Mouse (Mus musculus) Patski (cell line): ENCODE data around the gene Adamtsl4. TPM values are rescaled to one million over a fixed set of nuclear protein-coding genes. Genes with fewer than 3 reads are reported as not detected.
"Not testable (repeated sequence)": the region's sequence is repeated elsewhere in the genome, so short reads cannot be mapped to it uniquely, and the experiment has no call there.

ENCODE experiments used
- ATAC-seq: fragments of 100-300 bp; one replicate; pipeline ENCODE4 v1.8.0; 2021
- CTCF ChIA-PET: fragments of 350-600 bp; sonication (Branson Sonifier 250); formaldehyde crosslinking; loops from one replicate; lab custom pipeline; 2022; ENCODE audit warnings: inconsistent platforms; lab: Charles Lee
- POLR2A ChIA-PET: fragments of 350-600 bp; sonication (Branson Sonifier 250); formaldehyde crosslinking; loops from one replicate; lab custom pipeline; 2022; ENCODE audit warnings: antibody characterized with exemption, inconsistent platforms; lab: Charles Lee
- DNase-seq: peaks from one replicate; pipeline ENCODE4 v3.0.0-alpha.2; 2011; ENCODE audit warnings: low read depth, low spot score
- H3K27me3 ChIP-seq: fragments of 371-371 bp; one replicate; pipeline ENCODE4 v1.5.1; 2021
- CTCF ChIP-seq: fragments of 100-300 bp; IDR thresholded peaks from one replicate; pipeline ENCODE4 v1.5.1; 2021
- in situ Hi-C: fragments of 300-500 bp; cut with MboI; formaldehyde crosslinking; loops from 3 replicates; pipeline ENCODE4 v1.11.1; 2018; ENCODE audit warnings: low pct_unique_long_range_greater_than_20kb, mixed read lengths
- polyA plus RNA-seq: library from polyadenylated mRNA; unstranded; gene quantifications from one replicate; pipeline ENCODE4 v1.2.3, GENCODE M21; 2021

Adamtsl4 gene
- polyA plus RNA-seq, 1 experiment from 2014 or later, result 39.5 TPM

DNA sequence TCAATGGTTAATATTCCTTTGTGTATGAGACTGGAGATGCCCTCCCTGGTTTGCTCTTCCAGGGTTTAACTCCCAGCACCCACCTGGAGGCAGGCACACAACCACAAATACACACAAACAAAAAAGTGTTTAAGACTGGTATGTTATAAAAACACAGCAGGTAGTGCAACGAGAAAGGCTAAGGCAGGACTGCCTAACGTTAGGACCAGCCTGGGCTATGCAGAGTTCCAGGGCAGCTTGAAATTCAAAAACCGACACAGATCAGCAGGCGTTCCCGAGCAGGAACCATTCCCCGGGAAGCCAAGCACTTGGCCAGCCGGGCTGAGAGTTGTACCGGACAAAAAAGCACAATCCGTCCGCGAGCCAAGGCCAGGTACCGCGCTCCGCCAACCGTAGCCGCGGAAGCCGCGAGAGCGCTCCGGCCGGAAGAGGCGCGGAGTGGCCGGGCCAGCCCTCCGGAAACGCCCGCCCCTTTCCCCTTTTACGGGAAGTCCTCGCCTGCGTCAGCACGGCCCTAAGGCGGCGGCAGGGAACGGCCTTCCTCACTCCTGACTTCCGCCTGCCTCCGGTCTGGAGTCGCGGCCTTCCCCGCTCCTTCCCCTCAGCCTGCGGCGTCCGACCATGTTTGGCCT lies 29.4 kb downstream of the Adamtsl4 start, which contains the start of gene Mcl1:
TSS of gene Mcl1 (plus strand) at position 553 of the 632 bp plus-strand sequence.
- in situ Hi-C loops, result no loop called here
- peak; percentile 90 for DNase-seq
- CTCF ChIA-PET, result no interaction called here
- H3K27me3 ChIP-seq, result no peaks in the 10 kb centered on the region
- peak; percentile 84 for ATAC-seq
- no peak for TF ChIP-seq CTCF
- POLR2A ChIA-PET, result interaction anchor here (0.7 to 12.3 kb wide), 7 partner anchors 9 to 31 kb away, joined by 3 to 109 read pairs (median 4); partner anchors contain the start of gene Adamtsl4

DNA sequence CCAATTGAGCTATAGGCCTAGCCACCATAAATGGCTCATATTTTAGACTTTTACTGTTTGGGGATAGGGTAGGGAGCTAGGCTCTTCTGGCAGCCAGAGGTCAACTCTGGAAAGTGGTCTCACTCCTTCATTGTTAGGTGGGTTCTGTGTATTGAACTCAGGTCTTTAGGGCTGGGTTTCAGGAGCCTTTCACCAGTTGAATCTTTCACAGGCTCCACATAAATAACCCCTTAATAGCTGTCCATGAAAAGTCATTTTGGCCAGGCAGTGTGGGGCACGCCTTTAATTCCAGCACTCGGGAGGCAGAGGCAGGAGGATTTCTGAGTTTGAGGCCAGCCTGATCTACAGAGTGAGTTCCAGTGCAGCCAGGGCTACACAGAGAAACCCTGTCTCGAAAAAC lies 30.0 kb downstream of the Adamtsl4 start:
- CTCF ChIA-PET, result interaction anchor here (1.2 kb wide), 1 partner anchor 11 kb away, joined by 4 read pairs; no protein-coding TSS in a partner anchor
- no peaks in the 10 kb centered on the region for H3K27me3 ChIP-seq
- DNase-seq, result no peak
- TF ChIP-seq CTCF, result no peak
- POLR2A ChIA-PET, result interaction anchor here (0.7 to 12.3 kb wide), 6 partner anchors 10 to 31 kb away, joined by 3 to 109 read pairs (median 3); no protein-coding TSS in a partner anchor
- ATAC-seq, result no peak
- in situ Hi-C loops, result no loop called here

DNA sequence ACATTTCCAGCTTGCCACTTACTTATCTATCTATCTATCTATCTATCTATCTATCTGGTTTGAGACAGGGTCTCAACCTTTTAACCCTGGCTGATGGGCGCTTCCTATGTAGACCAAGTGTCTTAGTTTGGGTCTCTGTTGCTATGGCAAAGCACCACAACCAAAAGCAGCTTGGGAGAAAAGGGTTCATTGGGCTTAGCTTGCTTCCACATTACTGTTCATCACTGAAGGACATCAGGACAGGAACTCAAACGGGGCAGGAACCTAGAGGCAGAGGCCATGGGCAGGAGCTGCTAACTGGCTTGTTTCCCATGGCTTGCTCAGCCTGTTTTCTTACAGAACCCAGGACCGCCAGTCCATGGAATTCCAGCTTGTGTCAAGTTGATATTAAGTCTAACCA lies 30.6 kb downstream of the Adamtsl4 start:
- ATAC-seq, result no peak
- POLR2A ChIA-PET, result interaction anchor here (0.8 to 12.3 kb wide), 2 partner anchors 18 to 30 kb away, joined by 3 to 109 read pairs; no protein-coding TSS in a partner anchor
- no peak for TF ChIP-seq CTCF
- CTCF ChIA-PET, result interaction anchor here (1.2 kb wide), 1 partner anchor 10 kb away, joined by 4 read pairs; no protein-coding TSS in a partner anchor
- in situ Hi-C loops, result no loop called here
- no peak for DNase-seq
- H3K27me3 ChIP-seq, result no peaks in the 10 kb centered on the region

DNA sequence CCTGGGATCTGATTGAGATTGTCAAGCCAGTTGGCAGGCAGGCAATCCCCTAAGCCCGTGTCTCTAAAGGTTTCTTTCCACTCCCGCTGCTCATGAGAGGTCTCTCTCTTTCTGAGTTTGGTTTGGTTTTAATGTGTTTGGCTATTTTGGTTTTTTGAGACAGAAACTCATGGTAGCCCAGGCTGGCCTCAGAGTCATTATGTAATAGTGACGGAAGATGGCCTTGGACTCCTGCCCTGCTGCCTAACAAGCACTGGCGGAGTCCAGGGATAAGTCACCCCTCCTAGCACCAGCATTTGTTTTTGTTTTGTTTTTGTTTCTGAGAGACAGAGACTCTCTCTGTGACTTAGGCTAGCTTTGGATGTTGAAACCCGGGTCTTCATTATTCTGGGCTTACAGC lies 32.3 kb downstream of the Adamtsl4 start:
- in situ Hi-C loops, result no loop called here
- no peak for TF ChIP-seq CTCF
- DNase-seq, result no peak
- no peaks in the 10 kb centered on the region for H3K27me3 ChIP-seq
- POLR2A ChIA-PET, result interaction anchor here (0.6 to 0.7 kb wide), 2 partner anchors 259 to 338 kb away, joined by 3 to 4 read pairs; no protein-coding TSS in a partner anchor
- CTCF ChIA-PET, result interaction anchor here (0.8 to 1.4 kb wide), 2 partner anchors 16 to 22 kb away, joined by 3 to 4 read pairs; no protein-coding TSS in a partner anchor
- no peak for ATAC-seq

DNA sequence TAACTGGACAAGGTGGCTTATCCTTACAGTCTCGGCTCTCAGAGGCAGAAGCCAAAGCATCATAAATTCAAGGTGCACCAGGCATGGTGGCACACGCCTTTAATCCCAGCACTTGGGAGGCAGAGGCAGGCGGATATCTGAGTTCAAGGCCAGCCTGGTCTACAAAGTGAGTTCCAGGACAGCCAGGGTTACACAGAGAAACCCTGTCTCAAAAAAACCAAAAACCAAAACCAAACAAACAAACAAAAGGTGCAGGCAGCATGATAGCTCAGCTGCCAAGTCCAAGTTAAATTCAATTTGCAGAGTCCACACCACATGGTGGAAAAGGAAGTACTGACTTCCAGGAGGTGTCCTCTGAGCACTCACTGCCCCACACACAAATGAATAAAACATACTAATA lies 33.3 kb downstream of the Adamtsl4 start:
- in situ Hi-C loops, DNase-seq, ATAC-seq, H3K27me3 ChIP-seq: not testable (repeated sequence)
- ChIA-PET POLR2A (interaction anchor here (0.6 kb wide), 1 partner anchor 109 kb away, joined by 3 read pairs; no protein-coding TSS in a partner anchor), CTCF (interaction anchor here (1.6 kb wide), 1 partner anchor 31 kb away, joined by 3 read pairs; no protein-coding TSS in a partner anchor)

DNA sequence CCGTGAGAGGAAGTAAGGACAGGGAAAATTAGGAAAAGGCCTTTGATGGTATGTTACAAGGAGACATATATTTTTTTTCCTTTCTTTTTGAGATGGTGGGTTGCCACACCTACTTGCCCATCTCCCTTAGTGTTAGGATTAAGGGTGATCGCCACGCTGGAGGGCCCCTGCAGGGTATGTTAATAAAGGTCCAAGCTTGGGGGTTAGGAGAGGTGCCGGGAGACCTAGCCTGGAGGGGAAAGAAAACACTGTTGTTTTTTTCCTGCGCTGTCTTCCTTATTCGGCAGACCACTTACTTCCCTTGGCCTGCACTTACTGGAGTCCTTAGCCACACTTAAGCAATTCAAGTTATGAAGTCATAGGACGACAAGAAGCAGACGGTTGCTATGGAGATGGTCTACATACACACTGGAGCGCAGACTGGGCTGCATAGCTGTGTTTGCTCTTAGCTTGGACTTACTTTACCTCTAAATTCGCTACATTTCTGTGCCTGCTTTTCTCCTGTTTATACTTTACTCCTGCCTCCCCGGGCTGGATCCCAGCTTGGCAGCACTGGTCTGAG lies 34.2 kb downstream of the Adamtsl4 start:
- DNase-seq (no peak), ATAC-seq (no peak)
- ChIA-PET CTCF (interaction anchor here (1.6 kb wide), 1 partner anchor 32 kb away, joined by 3 read pairs; no protein-coding TSS in a partner anchor), POLR2A (interaction anchor here (0.6 kb wide), 1 partner anchor 108 kb away, joined by 3 read pairs; no protein-coding TSS in a partner anchor)
- no peak for TF ChIP-seq CTCF
- in situ Hi-C loops, result no loop called here
- H3K27me3 ChIP-seq, result no peaks in the 10 kb centered on the region

DNA sequence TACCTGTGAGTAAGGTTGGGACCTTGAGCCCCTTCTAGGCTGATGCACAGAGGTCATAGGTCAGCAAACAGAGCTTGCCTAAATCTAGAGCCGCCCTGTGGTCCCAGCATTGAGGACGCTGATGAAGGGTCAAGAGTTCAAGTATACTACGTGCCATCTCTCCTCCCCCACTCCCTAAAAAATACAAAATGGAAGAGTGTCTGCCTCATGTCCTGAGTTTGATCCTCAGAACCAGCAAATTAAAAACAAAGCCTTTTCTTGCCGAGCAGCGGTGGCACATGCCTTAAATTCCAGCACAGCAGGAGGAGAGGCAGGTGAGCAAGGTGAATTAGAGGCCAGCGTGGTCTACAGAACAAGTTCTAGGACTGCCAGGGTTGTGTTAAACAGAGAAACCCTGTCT lies 34.8 kb downstream of the Adamtsl4 start:
- ChIA-PET CTCF (interaction anchor here (3.1 kb wide), 1 partner anchor 23 kb away, joined by 25 read pairs; no protein-coding TSS in a partner anchor), POLR2A (interaction anchor here (0.9 kb wide), 1 partner anchor 12 kb away, joined by 3 read pairs; no protein-coding TSS in a partner anchor)
- no peaks in the 10 kb centered on the region for H3K27me3 ChIP-seq
- in situ Hi-C loops, result no loop called here
- no peak for TF ChIP-seq CTCF
- no peak for DNase-seq
- no peak for ATAC-seq

DNA sequence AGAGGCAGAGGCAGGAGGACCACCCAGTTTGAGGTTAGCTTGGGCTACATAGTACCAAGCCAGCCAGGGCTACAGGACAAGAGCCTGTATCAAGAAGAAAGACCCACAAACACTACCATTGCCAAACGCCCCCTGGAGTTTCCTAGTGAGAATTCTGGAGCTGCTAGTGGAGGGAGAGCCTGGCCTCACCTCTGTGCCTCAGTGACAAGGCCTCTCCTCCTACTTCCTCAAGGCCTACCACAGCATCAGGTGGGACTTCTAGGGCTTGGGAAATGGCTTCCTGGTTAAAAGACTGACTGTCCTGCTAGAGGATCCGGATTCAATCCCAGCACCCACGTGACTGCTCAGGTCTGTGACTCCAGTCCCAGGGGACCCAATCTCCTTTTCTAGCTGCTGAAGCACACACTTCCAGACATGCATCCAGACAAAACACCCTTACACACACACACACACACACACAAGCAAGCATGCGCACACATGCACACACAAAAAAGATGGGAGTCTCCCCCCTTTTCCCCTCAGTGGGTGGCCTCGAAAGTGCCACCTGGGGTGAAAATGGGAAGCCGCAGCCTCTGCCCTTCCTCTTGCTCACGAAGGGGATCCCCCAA lies 35.4 kb downstream of the Adamtsl4 start:
- H3K27me3 ChIP-seq, result no peaks in the 10 kb centered on the region
- CTCF ChIA-PET, result interaction anchor here (0.8 to 3.3 kb wide), 4 partner anchors 13 to 24 kb away, joined by 4 to 25 read pairs (median 12); no protein-coding TSS in a partner anchor
- POLR2A ChIA-PET, result interaction anchor here (0.9 kb wide), 1 partner anchor 12 kb away, joined by 3 read pairs; no protein-coding TSS in a partner anchor
- TF ChIP-seq CTCF, result no peak
- DNase-seq, result no peak
- ATAC-seq, result no peak
- in situ Hi-C loops, result no loop called here

DNA sequence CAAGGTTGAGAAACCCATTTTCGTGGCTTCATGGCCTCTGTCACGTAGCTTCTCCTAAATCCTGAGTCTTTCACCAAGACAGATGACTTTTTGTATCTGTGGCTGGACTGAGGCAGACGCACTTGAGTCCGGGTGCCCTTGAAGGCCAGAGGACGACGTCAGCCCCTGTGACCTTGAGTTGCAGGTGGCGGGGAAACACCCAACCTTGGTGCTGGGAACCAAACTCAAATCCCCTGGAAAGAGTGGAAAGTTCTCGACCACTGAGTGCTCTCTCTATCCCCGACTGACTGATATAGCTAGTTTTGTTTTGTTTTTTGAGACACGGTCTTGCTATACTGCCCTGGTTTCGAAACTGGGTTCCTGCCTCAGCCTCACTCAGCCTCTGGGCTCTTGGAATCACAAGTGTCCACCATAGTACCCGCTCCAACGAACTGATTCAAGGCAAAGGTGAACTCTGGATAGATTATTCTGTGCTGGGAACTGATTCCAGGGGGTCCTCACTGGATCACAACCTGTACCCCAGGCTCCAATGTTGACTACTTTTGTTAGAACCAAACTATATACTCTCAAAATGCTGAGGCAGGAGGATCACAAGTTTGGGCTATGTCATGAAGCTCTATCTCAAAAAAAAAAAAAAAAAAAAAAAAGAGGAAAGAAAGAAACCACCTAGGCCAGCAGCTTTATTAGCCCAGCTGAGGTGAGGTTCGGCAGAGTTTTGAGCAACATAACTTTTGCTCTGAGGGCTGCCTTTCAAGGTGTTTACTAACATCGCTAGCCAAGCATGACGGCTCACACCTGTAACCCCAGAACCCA lies 36.1 kb downstream of the Adamtsl4 start:
- CTCF ChIA-PET, result interaction anchor here (0.8 to 3.3 kb wide), 10 partner anchors 12 to 191 kb away, joined by 3 to 25 read pairs (median 4); no protein-coding TSS in a partner anchor
- H3K27me3 ChIP-seq, result no peaks in the 10 kb centered on the region
- DNase-seq (no peak), ATAC-seq (no peak)
- in situ Hi-C loops, result no loop called here
- TF ChIP-seq CTCF, result no peak
- POLR2A ChIA-PET, result interaction anchor here (0.5 to 2.3 kb wide), 7 partner anchors 11 to 108 kb away, joined by 3 to 17 read pairs (median 7); no protein-coding TSS in a partner anchor
